Mouse (Mus musculus) neutrophil, adult 65 days (primary cell): ENCODE data around the gene Tas2r109. TPM values are rescaled to one million over a fixed set of nuclear protein-coding genes. Genes with fewer than 3 reads are reported as not detected.

Source experiments
- total RNA-seq: library from RNA; stranded (reverse); gene quantifications from 2 replicates; pipeline ENCODE4 v1.2.4, GENCODE M21; 2023

The Tas2r109 gene
- not detected in 2 replicates for total RNA-seq

DNA sequence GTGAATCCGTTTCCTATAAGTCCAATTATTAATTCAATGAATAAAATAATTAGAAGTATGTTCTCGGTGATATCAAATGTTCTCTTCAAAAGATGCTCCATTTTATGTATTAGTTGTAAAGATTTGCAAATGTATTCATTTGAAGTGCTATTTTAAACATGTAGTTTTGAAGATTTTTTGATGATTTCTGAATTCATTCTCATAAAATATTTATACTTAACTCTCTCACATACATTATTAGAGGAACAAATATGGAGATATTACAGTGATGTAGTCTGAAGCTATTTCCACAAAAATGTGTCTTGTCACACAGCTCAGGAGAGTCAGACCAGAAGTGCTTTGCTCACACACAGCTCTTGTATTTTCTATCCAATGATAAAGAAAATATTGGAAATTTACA, at the start of gene Tas2r109:
Tas2r109 (minus strand) TSS at position 101 of the 400 bp plus-strand sequence.

DNA sequence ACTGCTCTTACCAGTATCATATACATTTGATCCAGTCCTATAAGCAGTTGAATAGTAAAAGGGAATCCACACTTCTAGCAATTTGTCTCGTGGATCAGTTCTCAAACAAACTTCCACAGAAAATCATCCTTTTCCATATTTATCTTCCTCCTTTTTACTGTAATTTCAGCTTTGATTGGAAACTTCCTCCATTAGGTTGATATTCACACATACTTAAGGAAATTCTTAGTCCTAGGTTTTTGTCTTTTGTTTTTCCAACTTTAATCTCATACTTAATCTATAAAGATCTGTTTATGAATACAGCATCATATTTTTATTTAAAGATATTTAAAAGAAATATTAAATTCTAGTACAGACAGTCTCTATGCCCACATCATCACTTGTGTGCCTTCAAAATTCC, 22.9 kb downstream of the Tas2r109 start, which contains the start of gene Tas2r131:
Tas2r131 (minus strand) TSS at position 101 of the 400 bp plus-strand sequence.

DNA sequence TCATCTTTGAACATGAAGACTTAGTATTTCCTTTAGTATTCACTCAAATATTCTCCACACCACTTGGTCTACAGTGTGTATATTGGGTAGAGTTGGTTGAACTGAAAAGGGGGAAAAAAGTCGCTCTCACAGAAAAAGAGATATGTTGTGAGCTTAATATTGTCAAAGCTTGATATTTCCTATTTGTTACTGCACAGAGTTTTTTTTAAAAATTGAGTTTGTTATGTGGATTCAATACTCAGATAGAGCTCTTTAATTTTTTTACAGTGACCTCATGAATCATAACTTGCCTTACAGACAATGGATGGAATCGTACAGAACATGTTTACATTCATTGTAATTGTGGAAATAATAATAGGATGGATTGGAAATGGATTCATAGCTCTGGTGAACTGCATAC, 30.0 kb downstream of the Tas2r109 start, which contains the start of gene Tas2r129:
Tas2r129 (plus strand) TSS at position 301 of the 400 bp plus-strand sequence.

Other genes with a start within 250 kb of the Tas2r109 start
- not detected in 2 replicates for gene Tas2r115, start 242.9 kb downstream of the Tas2r109 start, total RNA-seq
- gene Tas2r124, start 226.2 kb downstream of the Tas2r109 start, total RNA-seq: not detected in 2 replicates
- gene Tas2r102, start 218.8 kb downstream of the Tas2r109 start, total RNA-seq: not detected in 2 replicates
- not detected in 2 replicates for gene Tas2r136, start 202.8 kb downstream of the Tas2r109 start, total RNA-seq
- not detected in 2 replicates for gene Tas2r117, start 178.1 kb downstream of the Tas2r109 start, total RNA-seq
- not detected in 2 replicates for gene Tas2r123, start 133.8 kb downstream of the Tas2r109 start, total RNA-seq
- not detected in 2 replicates for gene Tas2r116, start 125.5 kb downstream of the Tas2r109 start, total RNA-seq
- gene Tas2r110, start 113.0 kb downstream of the Tas2r109 start, total RNA-seq: not detected in 2 replicates
- not detected in 2 replicates for gene Tas2r113, start 88.0 kb downstream of the Tas2r109 start, total RNA-seq
- gene Tas2r125, start 71.3 kb downstream of the Tas2r109 start, total RNA-seq: not detected in 2 replicates
- gene Tas2r129, start 29.9 kb downstream of the Tas2r109 start, total RNA-seq: not detected in 2 replicates
- not detected in 2 replicates for gene Tas2r131, start 23.0 kb downstream of the Tas2r109 start, total RNA-seq
- gene Tas2r103, start 56.1 kb upstream of the Tas2r109 start, total RNA-seq: not detected in 2 replicates
- not detected in 2 replicates for gene Tas2r140, start 74.9 kb upstream of the Tas2r109 start, total RNA-seq
- gene Smim10l1, start 123.9 kb upstream of the Tas2r109 start, total RNA-seq: 4.7 and 5.4 TPM in 2 replicates